Mouse (Mus musculus): Measurements from ENCODE around the gene Kif11. TPM values are rescaled to one million over a fixed set of nuclear protein-coding genes. Genes with fewer than 3 reads are reported as not detected.

Gene Kif11
- total RNA-seq, 2 experiments from 2014 or later = 1.3 to 1.7 TPM

DNA sequence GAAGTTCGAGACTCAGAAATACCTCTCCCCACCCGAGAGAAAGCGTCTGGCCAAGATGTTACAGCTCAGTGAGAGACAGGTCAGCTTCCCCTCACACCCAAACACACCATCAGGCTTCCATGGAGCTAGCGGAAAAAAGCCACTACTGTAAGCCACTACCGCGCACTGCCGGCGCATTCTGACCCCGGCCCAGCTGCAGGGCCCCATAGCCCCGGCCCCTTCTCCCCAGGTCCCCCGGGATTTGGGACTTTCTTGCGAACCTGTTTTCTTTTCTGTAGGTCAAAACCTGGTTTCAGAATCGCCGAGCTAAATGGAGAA, 61.0 kb downstream of the Kif11 start:
- intact Hi-C loops (cut with DNase I) = no loop called here
- no peak for DNase-seq (ENCODE audit: low spot score in 2 of 2)

GRCm38 (mm10) chr19:37440181-37440580, 64.0 kb downstream of the Kif11 start:
- intact Hi-C loops (cut with DNase I) = no loop called here

DNA sequence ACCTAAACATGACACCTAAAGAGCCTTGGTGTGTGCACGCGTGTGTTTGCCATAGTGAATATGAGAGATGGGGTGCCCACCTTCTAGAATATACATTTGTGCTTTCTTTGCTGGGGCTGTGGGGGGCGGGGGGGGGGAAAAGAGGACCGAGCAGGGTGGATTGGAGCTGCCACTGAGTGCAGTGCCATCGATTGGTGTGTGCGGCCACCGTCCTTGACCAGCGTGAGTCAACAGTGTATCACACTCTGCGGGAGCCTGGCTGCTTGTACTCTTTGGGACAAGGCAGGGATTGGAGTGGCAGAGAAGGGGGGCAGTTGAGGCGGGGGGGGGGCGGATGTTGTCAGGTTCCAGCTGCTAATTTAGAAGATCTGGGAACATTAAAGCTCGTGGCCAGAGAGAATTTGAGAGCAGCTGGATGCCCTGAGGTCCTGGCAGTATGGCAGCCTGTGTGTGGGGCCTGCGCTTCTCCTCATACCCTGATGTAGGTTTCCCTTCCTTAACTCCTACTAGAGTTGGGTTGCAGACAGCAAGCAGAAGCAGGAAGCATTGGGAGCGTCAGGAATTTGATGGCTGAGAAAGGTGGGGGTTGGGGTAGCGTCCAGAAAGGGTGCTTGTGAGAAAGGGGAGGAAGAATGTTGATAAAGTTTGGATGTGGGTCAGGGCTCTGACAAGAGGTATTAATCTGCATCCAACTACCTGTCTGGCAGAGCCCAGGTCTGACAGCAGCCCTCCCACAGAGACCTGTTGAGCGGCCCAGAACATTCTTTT, 64.7 kb downstream of the Kif11 start:
- intact Hi-C loops (cut with DNase I) = no loop called here
- DNase-seq (ENCODE audit: low spot score in 2 of 2) = no peak

More at GRCm38 (mm10) chr19:37440181-37440580, 64.0 kb downstream of the Kif11 start:
- no peak for DNase-seq (ENCODE audit: low spot score in 2 of 2)

- intact Hi-C loops (cut with DNase I) = no loop called here
- no peak for DNase-seq (ENCODE audit: low spot score in 2 of 2)
These were observed 66.5 kb downstream of the Kif11 start for GRCm38 (mm10) chr19:37442524-37443286.

DNA sequence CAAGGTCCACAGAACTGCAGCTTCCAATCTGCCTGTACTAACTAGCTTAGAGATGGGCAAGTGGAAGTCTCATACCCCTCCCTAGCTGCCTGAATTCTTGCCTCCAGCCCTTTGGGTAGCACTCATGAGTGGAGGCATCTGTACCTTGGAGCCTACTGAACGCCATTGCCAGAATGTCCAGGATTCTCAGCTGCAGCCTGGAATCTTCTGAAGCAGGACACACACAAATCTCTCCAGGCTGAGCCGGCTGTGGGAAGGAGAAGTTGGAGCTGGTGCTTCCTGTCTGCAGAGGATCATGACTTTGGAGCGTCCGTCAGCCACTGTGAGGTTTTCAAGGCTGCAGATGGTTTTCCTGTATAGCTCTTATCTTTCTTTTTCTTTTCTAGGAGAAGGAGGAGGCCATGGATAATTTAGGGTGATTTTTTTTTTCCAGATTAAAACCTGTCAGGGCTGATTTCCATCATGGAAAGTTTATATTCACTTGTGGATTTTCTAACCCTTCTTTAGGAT, 67.5 kb downstream of the Kif11 start:
- intact Hi-C loops (cut with DNase I) = no loop called here
- DNase-seq (ENCODE audit: low spot score in 2 of 2) = no peak

DNA sequence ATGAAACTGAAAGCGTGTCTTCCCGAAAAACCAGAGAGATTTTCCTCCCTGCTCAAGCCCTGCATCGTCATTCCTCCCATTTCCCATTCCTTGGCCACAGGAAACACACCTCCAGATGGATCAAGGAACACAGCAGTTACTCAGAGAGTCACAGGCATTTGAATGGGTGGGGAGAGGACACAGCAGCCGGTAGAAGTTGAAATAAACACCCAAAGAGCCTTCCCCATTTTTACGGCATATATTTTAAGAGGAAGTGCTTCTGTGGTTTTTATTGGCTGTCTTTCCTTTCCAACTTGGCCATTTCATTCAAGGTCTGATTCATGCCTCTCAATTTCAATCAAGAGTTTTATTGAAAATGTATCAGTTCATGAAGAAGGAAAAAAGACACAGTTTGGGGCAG, 72.0 kb downstream of the Kif11 start:
- no peak for DNase-seq (ENCODE audit: low spot score in 2 of 2)
- intact Hi-C loops (cut with DNase I) = no loop called here

DNA sequence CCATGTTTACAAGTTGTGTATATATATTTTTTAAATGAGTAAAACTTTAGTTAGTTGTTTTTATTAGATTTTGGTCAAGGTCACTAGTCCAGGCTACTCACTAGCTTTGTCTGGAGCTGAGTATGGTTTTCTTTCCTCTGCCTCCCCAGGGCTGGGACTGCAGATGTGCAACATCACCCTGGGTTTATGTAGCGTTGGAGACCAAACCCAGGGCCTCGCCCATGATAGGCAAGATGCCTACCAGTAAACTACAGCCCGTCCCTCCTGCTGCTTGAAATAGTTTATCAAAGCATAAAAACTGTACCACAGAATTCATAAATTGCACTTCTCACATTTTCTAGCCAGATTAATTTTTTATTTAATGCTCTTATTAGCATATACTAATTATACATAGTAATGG, 73.0 kb downstream of the Kif11 start:
- intact Hi-C loops (cut with DNase I) = no loop called here
- DNase-seq (ENCODE audit: low spot score in 2 of 2) = no peak

GRCm38 (mm10) chr19:37455528-37455927, 79.3 kb downstream of the Kif11 start:
- intact Hi-C loops (cut with DNase I) = no loop called here
- DNase-seq (ENCODE audit: low spot score in 2 of 2) = no peak

- DNase-seq (ENCODE audit: low spot score in 2 of 2) = no peak
These were observed 79.8 kb downstream of the Kif11 start for GRCm38 (mm10) chr19:37455961-37456360.

GRCm38 (mm10) chr19:37458013-37458412, 81.8 kb downstream of the Kif11 start:
- intact Hi-C loops (cut with DNase I) = no loop called here
- DNase-seq (ENCODE audit: low spot score in 2 of 2) = no peak

More at GRCm38 (mm10) chr19:37455961-37456360, 79.8 kb downstream of the Kif11 start:
- intact Hi-C loops (cut with DNase I) = no loop called here

DNA sequence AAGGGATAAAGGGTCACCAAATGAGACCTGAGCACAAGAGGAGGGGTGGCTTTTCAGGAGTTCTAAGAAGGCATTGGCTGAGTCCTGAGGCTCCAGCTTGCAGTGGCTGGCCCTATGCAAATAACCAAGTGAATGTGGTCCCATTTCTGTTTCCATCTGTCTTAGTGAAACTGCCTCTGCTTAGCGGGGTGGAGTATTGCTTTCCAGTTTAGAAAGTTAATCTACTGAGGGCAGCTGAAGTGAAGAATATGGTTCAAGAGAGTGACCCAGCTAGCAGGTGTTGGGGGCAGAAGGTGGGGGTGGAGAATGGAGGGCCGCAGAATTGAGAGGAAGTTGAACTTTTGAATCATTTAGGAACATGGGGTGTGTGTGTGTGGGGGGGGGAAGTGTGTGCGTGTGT, 90.2 kb downstream of the Kif11 start:
- intact Hi-C loops (cut with DNase I) = no loop called here
- no peak for DNase-seq (ENCODE audit: low spot score in 2 of 2)

- DNase-seq (ENCODE audit: low spot score in 2 of 2) = no peak
- intact Hi-C loops (cut with DNase I) = no loop called here
These were observed 90.8 kb downstream of the Kif11 start for GRCm38 (mm10) chr19:37466978-37467377.

GRCm38 (mm10) chr19:37468841-37469566, 92.8 kb downstream of the Kif11 start:
- DNase-seq (ENCODE audit: low spot score in 2 of 2) = no peak
- intact Hi-C loops (cut with DNase I) = no loop called here

Other genes with a start within 250 kb of the Kif11 start
- 10 to 100 TPM; 89.1 to 94.1 TPM for gene March5, start 168.9 kb upstream of the Kif11 start, total RNA-seq (2021)
- gene Cpeb3, start 167.8 kb upstream of the Kif11 start, total RNA-seq (2021) = 10 to 100 TPM; 68.8 to 69.3 TPM
- 10 to 100 TPM; 48.3 to 77.1 TPM for gene Ide, start 38.6 kb upstream of the Kif11 start, total RNA-seq (2021)
- gene Hhex, start 58.4 kb downstream of the Kif11 start, total RNA-seq (2021) = 1 to 10 TPM; 2.2 to 3.4 TPM
- 10 to 100 TPM; 44.8 to 48.8 TPM for gene Exoc6, start 174.0 kb downstream of the Kif11 start, total RNA-seq (2021)